Mouse (Mus musculus) hindbrain, postnatal 0 days (tissue): ENCODE data around the gene Smyd1. TPM values are rescaled to one million over a fixed set of nuclear protein-coding genes. Genes with fewer than 3 reads are reported as not detected.

Source experiments
- ATAC-seq: fragments of 200-750 bp; cut with Nextera tagmentation; 2 replicates; pipeline ENCODE4 v1.8.0; 2017; ENCODE audit warnings: mild to moderate bottlenecking, moderate TSS enrichment, moderate library complexity
- DNase-seq: peaks from one replicate; pipeline ENCODE4 v3.0.0-alpha.2; 2015; ENCODE audit warnings: low spot score
- H3K27ac ChIP-seq: fragments of 300-500 bp; sonication (generic); 2 replicates; pipeline ENCODE4 v1.5.1; 2014; ENCODE audit warnings: mild to moderate bottlenecking
- H3K27me3 ChIP-seq: fragments of 300-500 bp; sonication (generic); 2 replicates; pipeline ENCODE4 v1.6.1; 2014; ENCODE audit warnings: low read length, mixed read lengths; ENCODE audit not compliant: insufficient read depth
- H3K36me3 ChIP-seq: fragments of 300-500 bp; sonication (generic); 2 replicates; pipeline ENCODE4 v1.6.1; 2014; ENCODE audit warnings: low read length, mixed read lengths; ENCODE audit not compliant: insufficient read depth
- H3K4me1 ChIP-seq: fragments of 300-500 bp; sonication (generic); 2 replicates; pipeline ENCODE4 v1.6.1; 2014; ENCODE audit warnings: antibody characterized with exemption, low read length, mixed read lengths; ENCODE audit not compliant: insufficient read depth
- H3K4me2 ChIP-seq: fragments of 300-500 bp; sonication (generic); 2 replicates; pipeline ENCODE4 v1.6.1; 2014; ENCODE audit warnings: low read depth, mild to moderate bottlenecking, low read length, moderate library complexity, mixed read lengths
- H3K4me3 ChIP-seq: fragments of 300-500 bp; sonication (generic); 2 replicates; pipeline ENCODE4 v1.5.1; 2014; ENCODE audit warnings: low read length
- H3K9ac ChIP-seq: fragments of 300-500 bp; sonication (generic); replicated peaks from 2 replicates; pipeline ENCODE4 v1.6.1; 2014; ENCODE audit warnings: mild to moderate bottlenecking, low read length, moderate library complexity, mixed read lengths
- H3K9me3 ChIP-seq: fragments of 300-500 bp; sonication (generic); 2 replicates; pipeline ENCODE4 v1.6.1; 2016; ENCODE audit warnings: low read length, mixed read lengths
- CTCF ChIP-seq: IDR thresholded peaks from 2 replicates; pipeline ENCODE4 v1.5.1; 2016; ENCODE audit warnings: antibody characterized with exemption, control low read depth, low read depth
- WGBS: fragments of 180-500 bp; shearing (Covaris S2); extraction: QIAGEN DNeasy Blood & Tissue Kit; methylation state at CpG from one replicate; pipeline ENCODE4 v1.1.7; 2014; 5-methylcytosine and 5-hydroxymethylcytosine counted together
- polyA plus RNA-seq: library from polyadenylated mRNA; unstranded; fragments of >200 nt; fragmentation: Nextera tagmentation; extraction: Ambion mirVana; gene quantifications from 2 replicates; pipeline ENCODE4 v1.2.1, GENCODE M21; 2015
- total RNA-seq: library from RNA; depleted of rRNA; stranded (reverse); fragments of >200 nt; gene quantifications from 2 replicates; pipeline ENCODE4 v1.2.3, GENCODE M21; 2014

Gene Smyd1
- total and polyA plus RNA-seq, 2 experiments from 2014 or later: 0.18 to 0.89 TPM

DNA sequence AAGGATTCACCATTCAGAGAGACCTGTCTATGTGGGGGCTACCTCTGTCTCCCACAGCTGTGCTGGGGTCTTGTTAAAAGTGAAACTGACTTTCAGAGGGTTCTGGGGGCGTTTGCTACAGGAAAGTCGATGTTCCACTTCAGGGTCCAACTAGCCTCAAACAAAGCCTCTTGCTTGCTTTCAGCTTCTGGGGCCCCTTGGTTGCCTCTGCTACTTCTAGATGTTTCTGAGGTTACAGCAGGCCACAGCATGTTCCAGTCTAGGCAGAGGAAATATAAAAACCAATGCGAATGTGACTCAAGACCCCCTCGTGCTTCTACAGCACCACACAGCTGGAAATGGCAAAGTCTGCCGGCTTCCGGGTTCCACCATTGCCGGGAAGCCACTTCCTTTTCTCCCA lies 35.5 kb upstream of the Smyd1 start:
- ATAC-seq (no peak), DNase-seq (no peak)
- Histone ChIP-seq H3K4me3 (no peak overlapping the region), H3K9me3 (no peaks in the 10 kb centered on the region), H3K4me1 (no peaks in the 10 kb centered on the region), H3K36me3 (no peaks in the 10 kb centered on the region), H3K27me3 (no peaks in the 10 kb centered on the region), H3K9ac (no peak overlapping the region), H3K27ac (no peak overlapping the region), H3K4me2 (no peak overlapping the region)
- TF ChIP-seq CTCF: no peak
- WGBS: 90% methylated on average over 7 of the region's 7 CpGs

DNA sequence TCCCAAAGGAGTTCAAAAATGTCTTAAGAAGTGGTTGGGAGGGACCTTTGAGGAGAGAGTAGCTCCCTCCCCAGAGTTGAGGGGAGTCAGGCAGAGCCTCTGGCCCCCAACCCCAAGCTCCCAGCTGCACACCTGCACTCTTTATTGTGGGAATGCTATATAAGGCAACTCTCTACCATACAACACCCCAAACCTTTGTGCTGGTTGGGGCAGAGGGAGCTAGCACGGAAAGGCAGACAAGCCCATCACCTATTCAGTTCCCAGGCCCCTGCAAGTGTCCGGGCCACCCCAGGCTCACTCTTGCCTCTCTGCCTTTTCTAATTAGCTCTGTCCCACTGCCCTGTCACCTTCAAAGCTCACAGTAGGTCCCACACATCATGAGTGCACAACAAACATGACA lies 31.7 kb upstream of the Smyd1 start:
- H3K27ac ChIP-seq: no peak overlapping the region
- no peak for DNase-seq
- no peak for ATAC-seq
- no peak overlapping the region for H3K4me2 ChIP-seq
- no peaks in the 10 kb centered on the region for H3K4me1 ChIP-seq
- no peak overlapping the region for H3K4me3 ChIP-seq
- no peaks in the 10 kb centered on the region for H3K9me3 ChIP-seq
- TF ChIP-seq CTCF: no peak
- H3K9ac ChIP-seq: no peak overlapping the region
- no peaks in the 10 kb centered on the region for H3K27me3 ChIP-seq
- H3K36me3 ChIP-seq: no peaks in the 10 kb centered on the region
- 85% methylated on average over 2 of the region's 2 CpGs for WGBS

DNA sequence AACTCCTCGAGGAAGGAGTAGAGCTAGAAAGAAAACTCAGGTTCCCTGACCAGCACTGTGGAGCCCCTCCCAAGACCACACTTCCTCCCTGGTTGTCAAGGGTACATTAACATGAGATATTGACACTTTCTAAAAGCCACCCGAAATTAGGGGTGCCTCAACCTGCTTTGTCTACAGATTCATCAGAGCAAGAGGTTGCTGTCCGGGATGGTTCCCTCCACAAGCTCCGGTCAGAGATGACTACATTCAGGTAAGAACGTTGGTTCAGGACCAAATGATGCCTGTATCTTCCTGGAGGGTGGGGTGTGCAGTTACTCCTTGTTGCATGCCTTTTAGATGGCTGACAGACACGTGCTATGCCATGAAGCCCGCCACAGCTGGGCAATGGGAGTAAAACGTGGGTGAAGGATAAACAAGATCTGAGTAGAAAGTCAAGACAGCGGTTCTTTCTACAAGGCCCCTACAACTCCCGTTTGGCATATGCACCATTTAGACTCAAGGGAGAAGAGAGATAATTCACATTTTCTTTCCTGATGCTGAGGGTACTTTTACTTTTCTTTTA lies 30.9 kb upstream of the Smyd1 start:
- DNase-seq: no peak
- no peak for ATAC-seq
- Histone ChIP-seq H3K9ac (no peak overlapping the region), H3K27me3 (no peaks in the 10 kb centered on the region), H3K4me1 (no peaks in the 10 kb centered on the region), H3K4me3 (no peak overlapping the region), H3K36me3 (no peaks in the 10 kb centered on the region), H3K9me3 (no peaks in the 10 kb centered on the region), H3K4me2 (no peak overlapping the region), H3K27ac (no peak overlapping the region)
- 85% methylated on average over 10 of the region's 10 CpGs for WGBS
- no peak for TF ChIP-seq CTCF

DNA sequence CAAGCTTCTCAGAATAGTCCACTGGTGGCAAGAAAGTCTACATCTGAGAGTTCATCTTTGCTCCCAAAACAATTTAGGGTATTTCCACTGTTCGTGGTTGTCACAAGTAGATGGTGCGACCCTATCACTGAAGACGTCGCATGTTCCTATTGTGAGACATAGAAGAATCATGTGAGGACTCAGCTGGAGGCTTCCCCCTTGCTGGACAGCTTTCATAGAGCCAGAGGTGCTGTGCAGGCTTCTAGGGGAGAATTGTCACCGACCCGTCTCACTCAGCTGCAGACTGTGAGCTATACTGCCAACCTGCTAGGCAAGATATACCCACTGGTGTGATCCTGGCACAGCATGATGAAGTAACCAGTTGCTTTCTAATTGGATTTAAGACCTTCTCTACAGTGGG lies 30.2 kb upstream of the Smyd1 start:
- Histone ChIP-seq H3K4me3 (no peak overlapping the region), H3K4me2 (no peak overlapping the region), H3K27ac (no peak overlapping the region), H3K27me3 (no peaks in the 10 kb centered on the region), H3K9ac (no peak overlapping the region), H3K36me3 (no peaks in the 10 kb centered on the region), H3K4me1 (no peaks in the 10 kb centered on the region), H3K9me3 (no peaks in the 10 kb centered on the region)
- no peak for TF ChIP-seq CTCF
- 91% methylated on average over 6 of the region's 6 CpGs for WGBS
- DNase-seq (no peak), ATAC-seq (no peak)

DNA sequence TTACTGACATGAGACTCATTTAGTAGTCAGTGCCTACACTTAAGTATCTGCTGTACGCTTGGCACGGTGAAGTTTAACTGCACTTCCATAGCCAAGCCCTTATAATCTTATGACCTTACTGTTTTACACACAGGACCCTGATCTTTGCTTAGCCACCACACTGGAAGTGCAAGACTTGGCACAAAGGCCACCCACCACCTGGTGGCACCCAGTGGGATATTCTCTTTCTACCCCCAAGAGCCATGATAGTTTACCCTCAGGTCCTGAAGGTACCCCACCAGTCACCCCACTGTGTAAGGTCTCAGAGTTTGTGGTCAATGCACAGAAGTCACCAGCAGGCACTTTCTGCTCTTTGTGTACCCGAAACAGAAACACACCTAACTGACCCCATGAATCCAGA lies 29.2 kb upstream of the Smyd1 start:
- 92% methylated on average over 3 of the region's 3 CpGs for WGBS
- Histone ChIP-seq H3K27me3 (no peaks in the 10 kb centered on the region), H3K9ac (no peak overlapping the region), H3K4me1 (no peaks in the 10 kb centered on the region), H3K9me3 (no peaks in the 10 kb centered on the region), H3K4me3 (no peak overlapping the region), H3K4me2 (no peak overlapping the region), H3K27ac (no peak overlapping the region), H3K36me3 (no peaks in the 10 kb centered on the region)
- no peak for ATAC-seq
- DNase-seq: no peak
- no peak for TF ChIP-seq CTCF

DNA sequence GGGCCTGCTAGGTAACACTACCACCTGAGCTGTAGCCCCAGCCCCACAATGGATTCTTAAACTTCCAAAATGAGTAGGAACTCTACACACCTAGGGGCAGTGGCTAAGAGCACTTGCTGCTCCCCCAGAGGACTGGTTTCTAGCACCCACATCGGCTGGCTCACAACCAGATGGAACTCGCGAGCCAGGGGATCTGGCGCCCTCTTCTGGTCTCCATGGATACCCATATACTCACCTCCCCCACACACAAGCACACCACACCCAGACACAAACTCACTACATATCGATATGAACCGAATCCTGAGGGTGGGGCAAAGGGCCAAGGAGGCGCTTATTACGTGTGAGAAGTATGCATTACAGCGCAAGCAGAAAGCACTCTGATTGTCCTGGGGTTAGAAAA lies 26.0 kb upstream of the Smyd1 start:
- WGBS: 96% methylated on average over 9 of the region's 9 CpGs
- Histone ChIP-seq H3K27me3 (no peaks in the 10 kb centered on the region), H3K9me3 (no peaks in the 10 kb centered on the region), H3K4me3 (no peak overlapping the region), H3K36me3 (no peaks in the 10 kb centered on the region), H3K4me2 (no peak overlapping the region), H3K4me1 (no peaks in the 10 kb centered on the region), H3K9ac (no peak overlapping the region), H3K27ac (no peak overlapping the region)
- DNase-seq (no peak), ATAC-seq (no peak)
- no peak for TF ChIP-seq CTCF

DNA sequence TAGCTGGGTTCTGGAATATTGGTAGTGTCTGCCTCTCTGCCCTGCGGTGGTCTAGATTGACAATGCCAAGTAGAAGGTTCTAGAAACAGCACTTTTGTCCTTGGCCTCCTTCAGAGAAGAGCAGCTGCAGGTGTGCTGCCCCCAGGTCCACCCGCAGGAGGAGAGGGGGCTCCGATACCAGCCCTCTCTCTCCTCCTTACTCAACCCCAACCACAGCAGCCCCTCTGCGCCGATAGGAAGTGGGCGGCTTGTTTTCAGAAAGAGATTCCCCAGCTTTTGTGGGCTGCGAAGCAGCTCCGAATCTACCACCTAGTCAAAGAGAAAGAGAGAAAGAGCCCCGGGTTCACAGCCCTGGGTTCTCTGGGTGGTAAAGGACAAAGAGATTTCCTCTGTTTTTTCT lies 19.1 kb upstream of the Smyd1 start:
- Histone ChIP-seq H3K27ac (no peak overlapping the region), H3K27me3 (no peaks in the 10 kb centered on the region), H3K9ac (no peak overlapping the region), H3K36me3 (no peaks in the 10 kb centered on the region), H3K4me2 (no peak overlapping the region), H3K4me3 (no peak overlapping the region), H3K4me1 (no peaks in the 10 kb centered on the region), H3K9me3 (no peaks in the 10 kb centered on the region)
- TF ChIP-seq CTCF: no peak
- ATAC-seq (no peak), DNase-seq (no peak)
- 86% methylated on average over 9 of the region's 9 CpGs for WGBS
